Mouse (Mus musculus): ENCODE measurements around the gene Snx13. TPM values are rescaled to one million over a fixed set of nuclear protein-coding genes. Genes with fewer than 3 reads are reported as not detected.

Gene Snx13
- total RNA-seq, 2 experiments from 2014 or later, result 7.3 to 21.8 TPM

DNA sequence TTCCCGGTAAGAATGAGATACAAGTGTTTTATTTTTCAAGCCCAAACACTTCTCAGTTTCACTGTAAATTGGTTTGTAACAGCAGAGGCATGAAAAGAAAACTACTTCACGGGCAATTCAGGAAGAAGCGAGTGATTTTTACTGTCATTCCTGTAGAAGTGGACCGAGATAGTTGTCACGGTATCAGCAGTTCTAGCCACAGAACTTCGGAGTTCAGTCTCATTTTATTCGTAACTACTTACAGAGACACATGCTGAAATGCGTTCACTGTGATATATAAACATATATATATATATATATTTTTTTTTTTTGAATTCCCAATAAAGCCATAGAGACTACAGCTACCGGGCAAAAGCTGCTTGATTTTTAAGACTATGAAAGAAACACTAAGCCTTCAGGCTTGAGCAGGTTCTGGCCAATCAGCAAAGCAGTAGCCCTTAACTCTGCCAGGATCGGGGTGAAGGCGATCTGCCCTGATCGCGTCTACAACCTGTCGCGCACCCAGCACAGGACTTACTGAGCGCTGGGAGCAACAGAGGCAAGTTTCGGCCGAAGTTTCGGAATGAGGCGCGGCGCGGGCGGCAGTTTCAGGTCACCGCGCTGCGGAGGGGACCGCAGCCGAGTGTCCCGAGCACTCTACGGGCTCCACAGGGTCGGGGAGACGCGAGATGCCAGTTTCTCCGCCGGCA lies 532 bp upstream of the Snx13 start:
- peak; percentile 82 for ATAC-seq (replicated peaks; ENCODE audit: low FRiP score, low TSS enrichment, poor library complexity, severe bottlenecking)

DNA sequence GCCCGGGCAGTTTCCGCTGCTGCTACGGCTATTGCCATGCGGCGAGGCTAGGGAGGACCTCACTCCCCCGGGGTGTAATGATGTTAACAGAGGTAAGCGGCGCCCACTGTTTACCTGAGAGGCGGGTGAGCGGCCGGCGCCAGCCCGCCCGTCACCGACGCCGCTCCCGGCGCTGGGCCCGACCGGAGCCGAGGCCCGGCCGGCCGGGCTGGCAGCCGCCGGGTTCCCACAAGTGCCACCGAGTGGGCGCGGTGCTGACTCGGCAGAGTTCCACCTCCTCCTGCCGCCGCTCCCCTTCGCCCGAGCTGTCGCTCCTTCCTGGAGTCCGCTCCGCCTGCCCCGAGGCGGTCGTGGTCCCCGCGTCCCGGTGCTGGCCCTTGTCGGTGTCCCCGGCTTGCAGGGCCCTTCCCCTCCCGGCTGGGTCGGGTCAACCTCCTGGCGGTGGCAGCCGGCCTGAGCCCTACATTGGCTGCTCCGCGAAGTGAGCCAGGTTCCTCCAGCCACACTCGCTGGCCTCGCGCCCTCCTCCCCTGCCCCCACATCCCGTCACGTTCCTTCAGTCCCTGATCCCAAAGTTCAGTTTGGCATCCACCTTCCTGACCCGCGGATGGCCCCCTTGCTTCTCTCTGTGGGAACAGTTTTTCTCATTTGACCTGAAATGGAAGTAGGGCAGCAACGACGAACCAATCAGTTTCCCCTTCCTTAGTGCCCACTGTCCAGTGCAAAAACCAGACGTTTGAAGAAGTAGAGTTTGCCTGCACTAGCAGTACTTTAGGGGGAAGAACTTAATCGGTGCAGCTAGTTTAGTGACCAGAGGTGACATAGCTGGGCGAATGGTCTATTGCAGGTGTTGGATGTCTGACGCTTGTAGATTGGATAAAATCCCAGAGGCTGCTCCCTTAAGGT lies 587 bp downstream of the Snx13 start:
- peak; percentile 63 for ATAC-seq (replicated peaks; ENCODE audit: low FRiP score, low TSS enrichment, poor library complexity, severe bottlenecking)

DNA sequence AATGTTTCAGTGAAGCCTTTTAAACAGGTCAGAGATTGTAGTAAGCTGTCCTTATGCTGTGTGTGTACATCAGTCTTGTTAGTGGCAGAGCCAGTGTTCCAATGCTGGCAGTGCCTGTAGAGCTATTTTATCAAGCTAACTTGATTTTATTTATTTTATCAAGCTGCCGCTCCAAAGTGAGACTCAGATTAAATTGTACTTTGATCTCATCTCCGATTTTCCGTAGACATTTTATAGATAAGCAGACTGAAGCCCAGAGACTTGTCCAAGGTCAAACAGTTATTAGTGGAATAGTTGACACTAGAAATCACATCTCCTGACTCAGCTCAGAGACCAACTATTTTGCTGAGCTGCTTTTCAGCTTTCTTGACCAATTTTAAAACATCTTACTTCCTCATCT lies 1.9 kb downstream of the Snx13 start:
- ATAC-seq (replicated peaks; ENCODE audit: low FRiP score, low TSS enrichment, poor library complexity, severe bottlenecking), result no peak

DNA sequence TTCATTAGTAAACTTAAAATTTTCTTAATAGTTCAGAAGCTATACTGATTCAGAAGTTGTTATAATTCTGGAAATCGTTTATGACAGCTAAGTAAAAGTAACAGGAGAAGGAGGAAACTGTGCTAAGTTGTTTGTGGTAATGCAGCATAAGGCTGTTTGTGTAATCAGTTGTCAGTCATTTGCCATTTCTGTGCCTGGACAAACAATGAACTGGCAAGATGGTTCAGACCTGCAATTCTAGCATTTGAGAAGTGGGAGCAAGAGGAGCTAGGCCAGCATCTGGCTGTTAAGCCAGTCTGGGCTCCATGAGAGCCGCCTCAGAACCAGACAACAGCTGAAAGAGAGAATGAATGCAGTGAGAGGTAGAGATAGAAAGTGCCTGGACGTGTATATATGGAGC lies 3.5 kb downstream of the Snx13 start:
- ATAC-seq (replicated peaks; ENCODE audit: low FRiP score, low TSS enrichment, poor library complexity, severe bottlenecking), result no peak

DNA sequence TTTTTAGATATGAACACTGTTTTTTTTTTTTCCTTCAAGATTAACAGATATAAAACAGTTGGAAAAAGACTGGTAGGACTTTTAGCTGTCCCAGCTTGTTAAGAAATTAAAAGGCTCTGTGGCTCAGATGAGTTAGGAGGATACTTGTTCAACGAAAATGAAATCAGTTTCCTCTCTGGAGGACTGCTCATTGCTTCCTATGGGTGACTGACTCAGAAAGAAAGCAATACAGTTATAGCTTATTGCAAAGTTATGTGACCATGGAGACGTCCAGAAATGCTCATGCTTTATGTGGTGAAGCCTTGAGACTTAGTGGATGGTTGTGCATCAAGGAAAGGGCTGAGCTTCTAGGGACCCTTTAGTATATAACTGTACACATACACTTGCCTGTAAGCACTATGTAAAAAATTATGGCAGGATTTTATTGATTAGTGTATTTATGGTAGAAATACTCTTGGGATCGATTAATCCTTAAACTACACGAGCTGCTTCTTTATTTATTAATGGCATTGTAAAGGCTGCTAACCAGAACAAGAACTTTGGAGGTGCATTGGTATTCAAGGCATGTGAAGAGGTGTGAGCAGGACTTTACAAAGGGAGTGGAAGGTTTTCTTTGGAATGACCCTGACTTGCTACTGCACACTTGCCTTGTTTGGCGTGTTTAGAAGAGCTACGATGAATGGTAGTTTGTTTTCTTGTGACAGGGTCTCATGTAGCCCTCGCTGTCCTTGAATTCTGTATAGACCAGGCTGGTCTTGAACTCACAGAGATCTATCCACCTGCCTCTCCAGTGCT lies 4.2 kb downstream of the Snx13 start:
- no peak for ATAC-seq (replicated peaks; ENCODE audit: low FRiP score, low TSS enrichment, poor library complexity, severe bottlenecking)

DNA sequence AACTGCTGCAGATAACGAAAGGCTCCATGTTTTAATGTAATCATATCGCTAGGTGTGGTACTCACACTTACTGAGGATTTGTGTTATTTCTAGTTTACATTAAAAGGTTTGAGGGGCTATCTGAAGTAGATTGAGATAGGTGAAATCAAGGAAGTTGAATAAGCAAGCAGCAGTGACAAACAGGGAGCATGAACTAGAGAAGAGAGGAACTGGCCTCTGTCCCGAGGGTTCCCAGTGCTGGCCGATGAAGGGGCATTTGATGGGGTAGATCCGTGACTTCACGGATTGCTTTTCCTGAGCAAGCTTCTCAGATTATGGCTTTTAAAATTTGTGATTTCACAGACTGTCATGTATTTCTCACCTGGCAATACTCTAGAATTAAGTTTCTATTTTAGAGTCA lies 7.4 kb downstream of the Snx13 start:
- no peak for ATAC-seq (replicated peaks; ENCODE audit: low FRiP score, low TSS enrichment, poor library complexity, severe bottlenecking)

DNA sequence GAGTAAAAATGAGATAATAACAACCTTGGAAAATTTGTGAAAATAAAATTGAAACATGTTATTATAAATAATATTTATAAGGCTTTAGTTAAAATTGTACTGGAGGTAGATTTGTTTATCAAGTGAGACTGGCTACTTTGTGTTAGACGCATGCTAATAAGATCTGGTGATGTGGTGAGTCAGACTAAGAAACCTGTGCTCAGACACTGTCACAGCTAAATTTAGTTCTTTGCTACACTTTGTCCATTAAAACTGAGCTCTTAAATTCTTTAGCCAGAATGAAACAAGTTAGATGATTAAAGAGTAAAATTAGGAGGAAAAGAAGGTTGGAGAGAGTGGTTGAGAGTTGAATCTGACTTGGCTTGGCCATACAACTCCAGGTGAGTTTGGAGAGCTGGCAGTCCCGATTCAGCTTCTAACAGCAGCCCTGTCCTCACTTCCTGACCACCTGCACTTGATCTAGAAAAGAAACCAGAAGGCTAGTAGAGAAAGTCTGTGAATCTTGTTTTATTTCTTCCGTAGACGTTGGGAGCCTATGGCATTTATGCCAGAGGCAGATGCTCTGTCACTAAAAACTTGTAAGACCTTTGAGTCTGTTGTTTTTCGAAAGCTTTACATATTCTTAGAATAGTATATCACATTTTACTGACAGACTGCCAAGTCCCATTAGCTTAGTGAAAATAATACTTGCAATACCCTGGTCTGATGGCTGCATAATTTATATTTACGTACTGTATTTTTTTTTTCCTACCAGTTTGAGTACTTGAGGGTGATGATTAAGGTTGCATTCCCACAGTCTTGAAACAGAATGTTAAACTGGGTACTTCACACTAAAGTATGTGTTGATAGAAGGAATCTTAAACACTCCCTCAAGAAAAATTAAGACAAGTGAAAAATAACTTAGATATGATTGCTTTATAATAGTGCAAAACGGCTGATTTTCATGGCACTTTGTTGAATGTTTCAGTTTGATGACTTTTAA lies 8.4 kb downstream of the Snx13 start:
- no peak for ATAC-seq (replicated peaks; ENCODE audit: low FRiP score, low TSS enrichment, poor library complexity, severe bottlenecking)

DNA sequence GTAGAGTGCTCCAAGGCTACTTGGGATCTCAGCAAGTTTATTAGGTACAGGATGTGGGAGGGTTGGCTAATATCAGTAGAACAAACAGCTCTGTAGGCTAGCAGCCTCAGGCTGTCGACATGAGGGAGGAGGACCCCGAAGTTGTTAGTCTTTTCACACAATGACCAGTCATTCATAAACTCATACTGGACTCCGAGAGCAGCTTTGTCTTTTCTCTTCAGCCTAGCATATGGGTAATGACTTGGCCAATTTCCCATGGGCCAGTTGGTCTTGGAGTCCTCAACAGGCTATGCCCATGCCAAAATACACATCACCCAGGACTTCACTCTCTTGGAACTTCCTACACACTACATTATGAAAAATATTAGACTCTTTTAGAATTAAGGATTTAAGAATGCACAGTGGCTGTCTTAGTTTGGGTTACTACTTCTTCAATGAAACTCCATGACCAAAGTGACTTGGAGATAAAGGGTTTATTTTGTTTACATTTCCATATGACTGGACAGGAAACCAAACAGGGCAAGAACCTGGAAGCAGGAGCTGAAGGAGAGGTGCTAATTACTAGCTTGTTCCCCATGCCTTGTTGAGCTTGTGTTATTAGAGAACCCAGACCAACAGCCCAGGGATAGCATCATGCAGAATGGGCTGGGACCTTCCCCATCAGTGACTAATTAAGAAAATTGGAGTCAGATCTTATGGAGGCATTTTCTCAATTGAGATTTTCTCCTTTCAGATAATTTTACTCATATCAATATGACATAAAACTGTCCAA lies 16.9 kb downstream of the Snx13 start:
- no peak for ATAC-seq (replicated peaks; ENCODE audit: low FRiP score, low TSS enrichment, poor library complexity, severe bottlenecking)

DNA sequence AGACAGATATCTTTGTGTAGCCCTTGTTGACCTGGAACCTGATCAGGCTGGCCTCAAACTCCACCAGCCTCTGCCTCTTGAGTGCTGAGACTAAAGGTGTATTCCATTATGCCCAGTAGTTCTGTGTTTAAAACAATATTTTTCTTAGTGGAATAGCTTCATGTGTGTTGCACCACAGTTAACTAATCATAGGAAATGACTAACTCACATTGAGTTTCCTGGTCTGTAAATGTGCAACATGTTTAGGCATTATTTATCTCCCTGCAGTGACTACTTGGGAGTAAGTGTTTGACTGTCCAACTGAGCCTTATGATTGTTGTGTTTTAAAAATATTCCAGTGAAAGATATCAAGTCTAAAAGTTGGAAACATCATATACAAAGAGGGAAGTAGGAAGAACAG lies 20.6 kb downstream of the Snx13 start:
- no peak for ATAC-seq (replicated peaks; ENCODE audit: low FRiP score, low TSS enrichment, poor library complexity, severe bottlenecking)

DNA sequence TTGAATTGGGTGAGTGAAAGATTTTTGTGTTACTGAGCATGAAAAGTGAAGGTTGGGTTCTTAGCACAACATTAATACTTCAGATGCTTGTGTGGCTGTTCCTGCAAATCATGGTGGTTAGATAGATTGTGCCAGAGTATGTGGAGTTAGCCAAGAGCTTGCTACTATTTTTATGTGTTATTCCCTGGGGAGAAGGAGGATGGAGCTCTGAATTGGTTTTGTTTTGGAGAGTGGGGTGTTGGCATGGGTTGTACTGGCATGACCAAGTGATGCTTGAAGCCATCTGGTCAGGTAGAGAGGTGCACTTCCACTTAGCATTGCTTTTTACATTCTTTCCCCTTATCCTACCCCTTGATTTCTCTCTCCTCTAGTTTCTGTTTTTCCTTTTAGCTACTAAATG lies 24.4 kb downstream of the Snx13 start:
- no peak for ATAC-seq (replicated peaks; ENCODE audit: low FRiP score, low TSS enrichment, poor library complexity, severe bottlenecking)

DNA sequence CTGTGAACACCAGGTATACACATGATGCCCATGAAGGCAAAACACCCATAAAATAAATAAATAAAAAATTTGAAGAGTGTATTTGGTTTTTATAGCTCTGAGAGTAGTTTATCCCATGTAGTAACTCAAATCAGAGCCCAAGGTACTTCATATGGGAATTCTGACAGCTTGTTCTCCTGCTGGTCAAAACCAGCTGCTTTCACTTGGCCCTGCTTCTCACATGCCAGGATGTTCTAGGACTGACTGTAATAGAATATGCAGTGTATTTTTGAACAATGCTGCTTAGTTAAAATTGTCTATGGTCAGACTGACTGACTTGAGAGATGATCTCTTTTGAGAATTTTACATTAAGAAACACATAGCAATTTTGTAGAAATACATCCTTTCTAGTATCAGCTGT lies 25.2 kb downstream of the Snx13 start:
- ATAC-seq (replicated peaks; ENCODE audit: low FRiP score, low TSS enrichment, poor library complexity, severe bottlenecking), result no peak

DNA sequence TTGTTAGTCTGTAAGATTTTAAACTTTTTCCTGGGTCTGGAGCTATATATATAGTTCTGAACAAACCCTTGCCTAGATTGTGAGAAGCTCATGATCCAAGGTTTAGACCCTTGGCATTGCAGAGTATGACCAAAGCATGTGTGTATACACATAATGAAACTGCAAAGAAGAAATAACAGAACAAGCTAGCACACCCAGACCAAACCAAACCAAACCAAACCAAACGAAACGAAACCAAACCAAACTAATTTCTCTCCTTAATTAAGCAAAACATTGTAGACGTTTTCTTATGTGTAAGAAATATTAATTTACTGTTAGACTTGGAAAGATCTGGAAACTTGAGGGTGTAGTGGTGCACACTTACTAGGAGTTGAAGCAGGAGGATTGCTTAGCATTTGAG lies 29.0 kb downstream of the Snx13 start:
- ATAC-seq (replicated peaks; ENCODE audit: low FRiP score, low TSS enrichment, poor library complexity, severe bottlenecking), result no peak

DNA sequence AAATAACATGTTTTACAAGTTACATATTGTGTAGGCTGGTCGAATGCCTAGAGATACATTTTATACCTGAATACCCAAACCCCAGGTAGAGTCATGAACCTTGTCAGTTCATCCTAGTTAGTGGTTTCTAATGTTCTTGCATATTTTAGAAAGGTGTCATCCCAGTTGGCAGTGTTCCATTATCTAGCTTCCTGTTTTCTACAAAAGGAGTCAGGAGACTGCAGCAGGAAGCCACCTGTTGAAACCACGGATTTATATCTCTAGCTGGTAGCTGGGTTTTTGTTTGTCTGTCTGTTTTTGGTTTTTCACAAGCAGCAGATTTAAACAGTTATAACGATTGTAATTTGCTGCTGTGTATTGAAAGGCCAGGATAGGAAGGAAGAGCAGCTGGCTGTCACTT lies 76.6 kb downstream of the Snx13 start:
- ATAC-seq (replicated peaks; ENCODE audit: low FRiP score, low TSS enrichment, poor library complexity, severe bottlenecking), result 0 out of 2 replicates have a peak, but pooled peaks have one; percentile 22

DNA sequence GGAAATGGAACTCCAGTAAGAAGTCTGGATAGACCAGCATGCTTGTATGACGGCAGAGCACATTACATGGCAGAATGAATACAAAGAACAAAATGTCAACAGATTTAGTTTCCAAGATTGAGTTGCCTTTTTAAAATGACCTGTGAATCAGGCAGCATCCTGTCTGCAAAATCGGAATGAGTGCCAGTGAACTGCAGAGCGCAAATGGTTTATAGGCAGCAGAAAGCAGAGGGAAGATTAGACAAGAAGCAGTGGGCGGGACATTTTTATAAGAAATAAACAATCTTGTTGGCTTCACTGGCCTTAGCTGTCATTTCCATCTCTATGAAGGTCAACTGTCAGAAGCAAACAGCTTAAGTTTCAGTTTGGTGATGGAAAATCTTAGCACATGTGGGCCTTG lies 106.2 kb downstream of the Snx13 start:
- ATAC-seq (replicated peaks; ENCODE audit: low FRiP score, low TSS enrichment, poor library complexity, severe bottlenecking), result no peak

DNA sequence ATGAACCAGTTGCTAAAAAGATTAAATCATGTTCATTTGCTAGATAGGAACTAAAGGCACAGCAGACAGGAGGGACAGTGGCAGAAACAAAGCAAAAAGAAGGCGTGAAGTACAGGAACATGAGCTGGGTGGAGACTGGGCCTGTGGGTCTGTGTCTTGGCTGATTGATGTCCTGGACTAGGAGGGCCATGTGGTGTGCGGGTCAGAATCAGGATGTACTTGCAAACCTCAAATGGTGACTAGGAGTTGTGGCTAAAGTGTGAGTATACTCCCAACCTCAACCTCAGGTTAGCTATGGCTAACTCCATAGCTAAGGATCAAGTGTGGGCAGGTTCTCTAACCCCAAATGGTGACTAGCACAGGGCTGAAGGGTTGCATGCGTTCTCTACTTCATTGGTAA lies 107.2 kb downstream of the Snx13 start:
- ATAC-seq (replicated peaks; ENCODE audit: low FRiP score, low TSS enrichment, poor library complexity, severe bottlenecking), result no peak

DNA sequence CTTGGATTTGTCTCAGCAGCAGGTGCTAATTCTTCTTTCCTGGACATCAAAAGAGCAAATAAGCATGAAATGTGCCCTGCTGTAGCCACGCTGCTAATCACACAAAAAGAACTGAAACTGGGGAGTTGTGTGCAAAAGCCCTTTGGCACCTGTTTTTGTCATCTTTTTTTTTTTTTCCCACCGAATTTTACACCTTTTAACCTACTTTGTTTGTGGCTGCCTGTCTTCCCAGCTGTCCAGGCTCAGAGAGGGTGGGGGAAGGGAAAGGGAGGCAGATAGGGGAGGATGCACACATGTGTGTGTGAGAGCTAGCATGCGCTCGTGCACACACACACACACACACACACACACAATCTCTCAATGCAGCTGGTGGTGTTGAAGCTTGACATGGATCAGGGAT lies 110.3 kb downstream of the Snx13 start:
- no peak for ATAC-seq (replicated peaks; ENCODE audit: low FRiP score, low TSS enrichment, poor library complexity, severe bottlenecking)

DNA sequence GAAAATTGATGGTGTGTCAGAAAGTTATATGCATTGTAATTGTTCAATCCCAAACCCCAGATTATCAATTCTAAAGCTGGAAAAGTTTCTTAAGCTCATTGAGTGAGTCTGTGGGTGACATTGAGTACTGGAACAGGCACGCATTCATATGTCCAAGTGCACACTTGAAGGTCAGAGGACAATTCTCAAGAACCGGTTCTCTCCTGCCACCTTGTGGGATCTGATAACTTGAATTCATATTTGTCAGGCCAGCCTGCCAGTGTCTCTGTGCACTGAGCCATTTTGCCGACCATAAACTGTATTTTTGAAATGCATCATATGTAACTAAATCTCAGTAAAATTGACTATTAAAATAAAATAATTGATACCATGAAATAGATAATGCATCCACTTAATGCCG lies 114.7 kb downstream of the Snx13 start:
- ATAC-seq (replicated peaks; ENCODE audit: low FRiP score, low TSS enrichment, poor library complexity, severe bottlenecking), result no peak

DNA sequence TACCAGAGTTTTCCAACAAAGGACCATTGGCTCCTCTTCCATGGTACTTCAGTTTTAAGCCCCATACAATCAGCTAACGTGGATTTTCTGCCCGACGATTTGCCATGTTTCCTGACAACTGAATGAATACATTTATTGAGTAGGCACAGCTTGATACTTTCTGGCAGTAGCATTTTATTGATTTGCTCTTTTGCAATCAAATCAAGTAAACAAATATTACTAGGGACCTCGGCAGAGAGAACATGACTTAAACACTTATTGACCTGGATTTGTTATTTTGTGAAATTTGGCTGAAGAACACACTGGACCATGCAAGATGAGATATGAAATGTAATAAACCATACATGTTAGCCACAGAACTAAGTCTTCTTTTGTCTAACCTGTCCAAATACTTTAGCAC lies 123.3 kb downstream of the Snx13 start:
- no peak for ATAC-seq (replicated peaks; ENCODE audit: low FRiP score, low TSS enrichment, poor library complexity, severe bottlenecking)

All from megakaryocyte-erythroid progenitor cell, adult 5-6 weeks (primary cell).